Mouse (Mus musculus): ENCODE results near the gene Prkcd. TPM values are rescaled to one million over a fixed set of nuclear protein-coding genes. Genes with fewer than 3 reads are reported as not detected.
A peak's percentile ranks its signal among the peaks of the same experiment; 100 is the strongest.

Prkcd gene
- polyA plus RNA-seq, 1 experiment from 2014 or later: 62.8 TPM

DNA sequence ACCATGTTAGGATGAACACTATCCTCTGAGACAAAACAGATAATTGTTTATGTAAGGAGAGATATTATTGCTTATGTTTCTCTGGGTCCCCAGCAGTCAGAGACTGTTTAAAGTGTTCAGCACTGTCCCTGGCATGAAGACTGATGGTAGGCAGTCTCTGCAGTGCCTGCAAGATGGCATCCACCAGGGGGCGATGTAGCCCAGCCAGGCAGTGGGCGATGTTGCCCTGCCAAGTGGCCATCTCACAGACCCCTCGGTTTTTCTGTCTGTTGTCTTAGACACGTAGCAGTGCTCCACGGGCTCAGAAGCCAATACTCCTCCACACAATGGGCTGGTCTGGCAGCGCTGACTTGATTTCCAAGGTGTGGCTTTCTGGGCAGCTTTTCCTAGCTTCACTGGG is 34.6 kb downstream of the Prkcd start:
- 12% methylated on average over 6 of the region's 6 CpGs for WGBS
- H3K9ac ChIP-seq (ENCODE audit: low read length): no peak overlapping the region
- H3K4me2 ChIP-seq (replicated peaks; ENCODE audit: low read depth): 0 out of 2 replicates have a peak overlapping the region, but pooled peaks have one; percentile 11
- H3K27ac ChIP-seq (replicated peaks): no peak overlapping the region
- ATAC-seq (ENCODE audit: low FRiP score, low TSS enrichment): peak; percentile 29
- H3K4me1 ChIP-seq (replicated peaks; ENCODE audit: control insufficient read depth, insufficient read depth): peaks cover 17% of the 10 kb centered on the region
- H3K27me3 ChIP-seq (ENCODE audit: control insufficient read depth, insufficient read depth, low read length): no peaks in the 10 kb centered on the region
- H3K4me3 ChIP-seq (ENCODE audit: low read depth, low read length): no peak overlapping the region
- no peaks in the 10 kb centered on the region for H3K9me3 ChIP-seq (ENCODE audit: control insufficient read depth, low read length)
- TF ChIP-seq EP300 (optimal IDR thresholded peaks at IDR 0.05): no peak
- TF ChIP-seq CTCF (IDR thresholded peaks at IDR 0.05; ENCODE audit: low read depth): peak; percentile 98
- peak; percentile 85 for DNase-seq (ENCODE audit: low spot score)
- H3K36me3 ChIP-seq (ENCODE audit: control insufficient read depth, insufficient read depth, low read length): no peaks in the 10 kb centered on the region

DNA sequence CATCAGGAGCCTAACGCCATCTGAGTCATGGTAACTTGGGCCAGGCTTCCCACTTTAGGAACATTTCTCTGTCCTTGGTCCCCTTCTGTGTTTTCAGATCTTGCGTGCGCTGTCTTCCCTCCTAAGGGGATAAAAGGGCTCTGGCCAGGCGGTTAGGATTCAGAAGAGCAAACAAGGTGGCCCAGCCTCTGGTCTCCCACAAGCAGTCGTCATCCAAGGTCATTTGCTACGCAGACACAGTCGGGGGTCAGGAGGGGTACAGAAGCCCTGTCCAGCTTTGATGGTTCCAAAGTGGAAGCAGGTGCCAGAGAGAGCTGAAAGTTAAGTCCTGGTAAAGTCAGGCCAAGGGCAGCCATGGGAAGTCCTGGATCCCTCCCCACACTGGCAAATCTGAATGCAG is 35.1 kb downstream of the Prkcd start:
- no peaks in the 10 kb centered on the region for H3K27me3 ChIP-seq (ENCODE audit: control insufficient read depth, insufficient read depth, low read length)
- TF ChIP-seq CTCF (IDR thresholded peaks at IDR 0.05; ENCODE audit: low read depth) (no peak), EP300 (optimal IDR thresholded peaks at IDR 0.05) (no peak)
- ATAC-seq (ENCODE audit: low FRiP score, low TSS enrichment): no peak
- 74% methylated on average over 7 of the region's 7 CpGs for WGBS
- no peaks in the 10 kb centered on the region for H3K36me3 ChIP-seq (ENCODE audit: control insufficient read depth, insufficient read depth, low read length)
- H3K4me2 ChIP-seq (replicated peaks; ENCODE audit: low read depth): no peak overlapping the region
- no peak for DNase-seq (ENCODE audit: low spot score)
- H3K9me3 ChIP-seq (ENCODE audit: control insufficient read depth, low read length): no peaks in the 10 kb centered on the region
- no peak overlapping the region for H3K9ac ChIP-seq (ENCODE audit: low read length)
- H3K4me3 ChIP-seq (ENCODE audit: low read depth, low read length): no peak overlapping the region
- H3K27ac ChIP-seq (replicated peaks): no peak overlapping the region
- peaks cover 17% of the 10 kb centered on the region for H3K4me1 ChIP-seq (replicated peaks; ENCODE audit: control insufficient read depth, insufficient read depth)

DNA sequence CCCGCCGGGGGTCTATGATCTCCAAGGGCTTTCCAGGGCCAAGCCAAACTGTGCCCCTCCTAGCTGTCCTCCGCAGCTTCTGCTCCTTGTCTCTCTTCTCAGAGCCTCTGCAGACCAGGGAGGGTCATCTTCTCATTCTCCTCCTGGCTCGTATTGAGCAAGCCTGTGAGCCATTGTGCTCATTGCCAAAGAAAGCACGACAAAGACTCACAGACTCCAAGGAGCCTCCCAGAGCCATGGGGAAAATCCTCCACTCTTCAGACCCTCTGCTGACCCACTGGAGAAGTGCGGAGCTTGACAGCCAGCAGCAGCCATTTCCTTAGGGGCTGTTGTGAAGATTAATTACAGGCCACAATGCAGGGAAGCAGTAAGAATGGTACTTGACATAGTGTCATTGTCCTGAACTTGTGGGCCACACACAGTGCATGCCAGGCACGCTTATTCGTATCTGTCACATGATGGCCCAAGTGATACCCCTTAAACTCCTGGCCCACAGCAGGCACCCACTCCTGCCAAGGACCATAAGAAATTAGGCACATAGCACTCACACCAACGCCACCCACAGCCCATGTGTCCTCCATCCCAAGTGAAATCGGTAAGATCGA is 35.9 kb downstream of the Prkcd start:
- no peak for DNase-seq (ENCODE audit: low spot score)
- Histone ChIP-seq H3K9me3 (ENCODE audit: control insufficient read depth, low read length) (no peaks in the 10 kb centered on the region), H3K36me3 (ENCODE audit: control insufficient read depth, insufficient read depth, low read length) (no peaks in the 10 kb centered on the region), H3K27ac (replicated peaks) (no peak overlapping the region), H3K4me2 (replicated peaks; ENCODE audit: low read depth) (no peak overlapping the region), H3K4me3 (ENCODE audit: low read depth, low read length) (no peak overlapping the region), H3K9ac (ENCODE audit: low read length) (no peak overlapping the region), H3K4me1 (replicated peaks; ENCODE audit: control insufficient read depth, insufficient read depth) (peaks cover 17% of the 10 kb centered on the region), H3K27me3 (ENCODE audit: control insufficient read depth, insufficient read depth, low read length) (no peaks in the 10 kb centered on the region)
- WGBS: 73% methylated on average over 11 of the region's 11 CpGs
- ATAC-seq (ENCODE audit: low FRiP score, low TSS enrichment): no peak
- no peak for TF ChIP-seq CTCF (IDR thresholded peaks at IDR 0.05; ENCODE audit: low read depth)
- no peak for TF ChIP-seq EP300 (optimal IDR thresholded peaks at IDR 0.05)

DNA sequence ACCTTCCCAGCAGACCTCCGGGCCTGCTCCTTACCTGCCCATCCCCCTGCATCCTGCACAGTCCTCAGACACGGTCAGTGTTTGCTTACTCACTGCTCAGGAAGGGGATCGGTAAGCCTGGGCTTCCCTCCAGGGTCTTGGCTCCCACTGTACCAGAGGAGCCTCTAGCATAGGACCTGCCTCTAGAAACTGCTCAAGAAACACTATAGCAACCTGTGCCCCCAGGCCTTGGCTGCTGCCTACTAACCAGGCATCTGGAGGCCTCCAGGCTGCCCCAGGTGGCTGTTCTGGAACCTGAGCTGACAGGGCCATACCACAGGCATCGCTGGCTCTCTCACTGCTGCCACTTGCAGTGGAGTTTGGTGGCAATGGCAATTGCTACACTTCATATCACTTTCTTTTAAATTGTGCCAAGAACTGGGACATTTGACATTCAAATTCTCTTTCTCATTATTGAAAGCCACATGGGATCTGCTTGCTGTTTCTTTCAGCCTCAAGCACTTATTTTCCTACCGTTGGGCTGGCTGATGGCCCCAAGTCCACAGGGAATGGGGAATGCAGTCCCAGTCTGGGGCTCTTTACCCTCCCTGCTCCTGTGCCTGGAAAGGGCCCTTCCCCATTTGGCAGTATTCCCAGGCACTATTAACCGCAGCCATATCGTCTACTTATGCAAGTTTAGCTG is 39.1 kb downstream of the Prkcd start:
- Histone ChIP-seq H3K9me3 (ENCODE audit: control insufficient read depth, low read length) (no peaks in the 10 kb centered on the region), H3K4me1 (replicated peaks; ENCODE audit: control insufficient read depth, insufficient read depth) (peaks cover 3% of the 10 kb centered on the region; the same call in 1 of the 2 replicates), H3K9ac (ENCODE audit: low read length) (no peak overlapping the region), H3K36me3 (ENCODE audit: control insufficient read depth, insufficient read depth, low read length) (no peaks in the 10 kb centered on the region), H3K27ac (replicated peaks) (no peak overlapping the region), H3K4me3 (ENCODE audit: low read depth, low read length) (no peak overlapping the region), H3K4me2 (replicated peaks; ENCODE audit: low read depth) (no peak overlapping the region), H3K27me3 (ENCODE audit: control insufficient read depth, insufficient read depth, low read length) (no peaks in the 10 kb centered on the region)
- 28% methylated on average over 7 of the region's 7 CpGs for WGBS
- DNase-seq (ENCODE audit: low spot score): no peak
- ATAC-seq (ENCODE audit: low FRiP score, low TSS enrichment): 0 out of 2 replicates have a peak, but pooled peaks have one; percentile 6
- TF ChIP-seq EP300 (optimal IDR thresholded peaks at IDR 0.05) (no peak), CTCF (IDR thresholded peaks at IDR 0.05; ENCODE audit: low read depth) (0 out of 2 replicates have a peak, but pooled peaks have one; percentile 5)

DNA sequence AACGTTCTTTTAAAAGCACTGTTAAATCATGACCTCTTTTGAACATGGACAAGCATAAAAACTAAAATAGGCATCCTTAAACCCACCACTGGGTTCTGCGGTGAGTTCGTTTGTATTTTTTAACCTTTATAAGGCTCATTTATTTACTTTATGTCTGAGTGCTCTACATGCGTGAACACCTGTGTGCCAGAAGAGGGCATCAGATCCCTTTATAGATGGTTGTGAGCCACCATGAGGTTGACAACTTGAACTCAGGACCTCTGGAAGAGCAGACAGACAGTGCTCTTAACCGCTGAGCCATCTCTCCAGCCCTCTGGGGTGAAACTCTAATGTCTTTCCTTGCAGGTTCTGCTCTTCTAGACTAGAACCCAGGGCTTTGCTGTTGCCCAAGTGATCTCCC is 40.7 kb downstream of the Prkcd start:
- Histone ChIP-seq H3K9ac (ENCODE audit: low read length) (no peak overlapping the region), H3K9me3 (ENCODE audit: control insufficient read depth, low read length) (no peaks in the 10 kb centered on the region), H3K4me2 (replicated peaks; ENCODE audit: low read depth) (no peak overlapping the region), H3K36me3 (ENCODE audit: control insufficient read depth, insufficient read depth, low read length) (no peaks in the 10 kb centered on the region), H3K4me3 (ENCODE audit: low read depth, low read length) (no peak overlapping the region), H3K27me3 (ENCODE audit: control insufficient read depth, insufficient read depth, low read length) (no peaks in the 10 kb centered on the region), H3K4me1 (replicated peaks; ENCODE audit: control insufficient read depth, insufficient read depth) (0 out of 2 replicates have a peak, but pooled peaks cover 3% of the 10 kb centered on the region), H3K27ac (replicated peaks) (no peak overlapping the region)
- no peak for DNase-seq (ENCODE audit: low spot score)
- 62% methylated on average over 5 of the region's 5 CpGs for WGBS
- ATAC-seq (ENCODE audit: low FRiP score, low TSS enrichment): no peak
- TF ChIP-seq CTCF (IDR thresholded peaks at IDR 0.05; ENCODE audit: low read depth) (peak; percentile 56), EP300 (optimal IDR thresholded peaks at IDR 0.05) (no peak)
